Mouse (Mus musculus) lung, embryonic 14.5 days (tissue): ENCODE measurements around the gene Fam222a. TPM values are rescaled to one million over a fixed set of nuclear protein-coding genes. Genes with fewer than 3 reads are reported as not detected.

Experiments
- ATAC-seq: fragments of 200-750 bp; cut with Nextera tagmentation; 2 replicates; pipeline ENCODE4 v1.8.0; 2017; ENCODE audit warnings: mild to moderate bottlenecking, moderate TSS enrichment, moderate library complexity; ENCODE audit not compliant: insufficient read depth
- DNase-seq: peaks from one replicate; pipeline ENCODE4 v3.0.0-alpha.2; 2015
- H3K27ac ChIP-seq: fragments of 300-500 bp; sonication (generic); 2 replicates; pipeline ENCODE4 v1.5.1; 2014; ENCODE audit warnings: low read depth, mild to moderate bottlenecking, moderate library complexity
- H3K27me3 ChIP-seq: fragments of 300-500 bp; sonication (generic); 2 replicates; pipeline ENCODE4 v1.6.1; 2014; ENCODE audit warnings: low read length, control low read depth; ENCODE audit not compliant: insufficient read depth
- H3K36me3 ChIP-seq: fragments of 300-500 bp; sonication (generic); 2 replicates; pipeline ENCODE4 v1.6.1; 2014; ENCODE audit warnings: control low read depth; ENCODE audit not compliant: insufficient read depth
- H3K4me1 ChIP-seq: fragments of 300-500 bp; sonication (generic); 2 replicates; pipeline ENCODE4 v1.6.1; 2014; ENCODE audit warnings: antibody characterized with exemption, control low read depth; ENCODE audit not compliant: insufficient read depth
- H3K4me2 ChIP-seq: fragments of 300-500 bp; sonication (generic); 2 replicates; pipeline ENCODE4 v1.6.1; 2014; ENCODE audit warnings: mild to moderate bottlenecking
- H3K4me3 ChIP-seq: fragments of 300-500 bp; sonication (generic); 2 replicates; pipeline ENCODE4 v1.5.1; 2014; ENCODE audit warnings: low read depth, low read length
- H3K9ac ChIP-seq: fragments of 300-500 bp; sonication (generic); 2 replicates; pipeline ENCODE4 v1.6.1; 2014
- H3K9me3 ChIP-seq: fragments of 300-500 bp; sonication (generic); 2 replicates; pipeline ENCODE4 v1.6.1; 2016; ENCODE audit warnings: low read depth, low read length, control low read depth
- CTCF ChIP-seq: IDR thresholded peaks from 2 replicates; pipeline ENCODE4 v1.5.1; 2016; ENCODE audit warnings: antibody characterized with exemption, low read depth
- WGBS: fragments of 180-500 bp; shearing (Covaris S2); extraction: QIAGEN DNeasy Blood & Tissue Kit; methylation state at CpG from one replicate; pipeline ENCODE4 v1.1.7; 2014; 5-methylcytosine and 5-hydroxymethylcytosine counted together
- polyA plus RNA-seq: library from polyadenylated mRNA; unstranded; fragments of >200 nt; fragmentation: Nextera tagmentation; extraction: Ambion mirVana; gene quantifications from 2 replicates; pipeline ENCODE4 v1.2.1, GENCODE M21; 2014

The Fam222a gene
- polyA plus RNA-seq, 1 experiment from 2014 or later = 2.3 TPM

DNA sequence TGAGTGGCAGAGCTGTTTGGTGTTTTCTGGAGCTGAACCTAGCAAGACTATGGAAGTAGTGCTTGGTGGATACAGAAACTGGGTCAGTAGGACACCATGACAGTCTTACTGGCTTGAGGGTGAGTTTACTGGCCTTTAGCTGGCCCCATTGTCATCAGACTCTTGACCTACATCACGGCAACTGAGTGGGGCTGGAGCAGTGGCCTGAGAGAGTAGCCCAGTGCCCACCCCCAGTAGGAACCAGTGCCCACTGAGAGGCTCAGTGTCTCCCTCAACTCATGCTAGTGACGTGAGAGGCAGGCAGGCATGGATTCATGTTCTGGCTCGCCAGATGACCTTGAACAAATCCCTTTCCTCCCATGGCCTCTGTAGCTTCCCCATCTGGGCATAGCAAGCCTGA, 15.2 kb downstream of the Fam222a start:
- Histone ChIP-seq H3K4me2 (no peak overlapping the region), H3K4me1 (peaks cover 20% of the 10 kb centered on the region), H3K27me3 (no peaks in the 10 kb centered on the region), H3K4me3 (no peak overlapping the region), H3K36me3 (no peaks in the 10 kb centered on the region), H3K9ac (no peak overlapping the region), H3K27ac (no peak overlapping the region), H3K9me3 (no peaks in the 10 kb centered on the region)
- 70% methylated on average over 3 of the region's 3 CpGs for WGBS
- DNase-seq (no peak), ATAC-seq (no peak)
- no peak for TF ChIP-seq CTCF

DNA sequence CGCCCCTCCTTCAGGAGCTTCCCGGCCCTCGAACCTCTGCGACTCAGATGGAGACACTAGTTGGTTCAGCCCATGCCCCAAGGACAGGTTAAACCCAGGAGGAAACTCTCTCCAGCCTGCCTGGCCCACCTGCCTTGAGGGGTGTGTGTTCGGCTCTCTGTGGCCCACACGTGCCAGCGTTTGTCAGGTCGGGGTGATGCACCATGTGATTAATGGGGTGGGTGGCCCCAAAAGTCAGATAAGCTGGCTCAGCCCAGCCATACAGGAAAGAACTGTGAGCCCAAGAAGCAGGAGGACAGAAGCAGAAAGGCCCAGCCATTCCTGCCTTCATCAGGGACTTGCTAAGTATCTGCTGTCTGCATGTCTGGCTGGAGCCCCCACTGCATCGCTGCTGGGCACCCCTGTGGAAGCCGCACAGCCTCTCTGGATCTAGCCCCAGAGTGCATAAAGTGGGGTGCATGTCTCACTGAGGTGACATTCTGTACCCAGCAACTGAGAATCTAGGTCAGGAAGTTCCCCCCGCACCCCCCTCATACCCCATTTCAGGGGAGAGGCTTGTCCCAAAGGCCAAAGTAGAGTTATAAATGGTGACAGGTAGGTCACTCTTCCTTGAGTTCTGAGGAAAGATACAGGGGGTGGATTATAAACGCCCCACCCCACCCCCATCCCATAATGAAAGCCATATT, 15.8 kb downstream of the Fam222a start:
- ATAC-seq = no peak
- Histone ChIP-seq H3K27me3 (no peaks in the 10 kb centered on the region), H3K36me3 (no peaks in the 10 kb centered on the region), H3K4me2 (no peak overlapping the region), H3K9me3 (no peaks in the 10 kb centered on the region), H3K9ac (no peak overlapping the region), H3K27ac (no peak overlapping the region), H3K4me1 (peaks cover 22% of the 10 kb centered on the region), H3K4me3 (no peak overlapping the region)
- 62% methylated on average over 12 of the region's 12 CpGs for WGBS
- no peak for DNase-seq
- TF ChIP-seq CTCF = no peak

DNA sequence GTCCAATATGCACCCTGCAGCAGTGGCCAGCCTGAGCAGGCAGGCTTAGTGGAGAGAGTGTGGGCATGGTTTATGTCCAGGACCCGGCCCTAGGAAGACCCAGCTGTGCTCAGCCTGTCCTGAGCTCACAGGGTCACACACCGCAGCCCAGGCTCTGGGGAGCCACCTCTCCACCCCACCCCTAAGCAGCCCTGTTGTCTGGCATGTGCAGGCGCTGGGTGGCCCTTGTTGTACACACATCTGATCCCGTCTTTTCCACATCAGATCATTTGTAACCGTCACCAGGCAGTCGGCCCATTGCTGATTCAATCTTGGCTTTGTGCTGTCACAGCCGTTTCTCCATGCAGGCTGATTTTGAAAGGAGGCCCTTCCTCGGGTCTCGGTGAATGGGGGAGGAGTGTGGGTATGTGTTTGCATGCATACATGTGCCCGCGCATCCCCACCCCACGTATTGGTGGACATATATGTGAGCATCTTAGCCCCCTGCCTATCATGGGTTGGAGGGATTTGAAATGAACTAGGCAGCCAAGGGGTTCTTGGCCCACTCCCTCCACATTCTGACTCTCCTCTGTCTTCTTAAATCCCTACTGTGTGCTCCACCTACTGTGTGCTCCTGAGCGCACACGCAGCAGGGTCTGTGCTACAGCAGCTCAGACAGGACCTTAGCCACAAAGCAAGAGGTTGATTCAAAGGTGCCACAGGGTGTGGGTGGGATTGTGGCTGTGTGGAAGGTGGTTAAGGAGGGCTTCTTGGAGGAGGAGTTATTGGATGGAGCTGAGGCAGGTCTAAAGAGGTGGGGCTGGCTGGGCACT, 16.7 kb downstream of the Fam222a start:
- H3K9ac ChIP-seq = no peak overlapping the region
- peak; percentile 62 for DNase-seq

DNA sequence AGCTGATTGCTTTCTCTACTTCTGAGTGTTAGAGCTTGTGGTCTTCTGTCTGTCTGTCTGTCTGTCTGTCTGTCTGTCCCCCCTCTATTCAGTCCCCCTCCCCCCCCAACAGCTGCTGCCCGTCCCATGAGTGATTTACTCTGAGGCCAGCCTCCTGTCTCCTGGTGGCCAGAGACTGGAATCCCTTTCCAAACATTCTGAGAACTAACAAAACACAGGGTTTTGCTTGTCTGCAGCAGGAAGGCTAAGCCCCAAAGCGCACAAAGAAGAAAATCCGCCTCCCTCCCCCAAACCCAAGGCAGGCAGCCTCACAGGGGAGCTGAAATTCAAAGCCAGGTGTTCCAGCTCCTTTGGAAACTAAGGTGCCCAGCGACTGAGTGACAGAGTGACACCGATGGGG, 17.9 kb downstream of the Fam222a start:
- H3K9ac ChIP-seq = no peak overlapping the region
- H3K36me3 ChIP-seq = no peaks in the 10 kb centered on the region
- DNase-seq = no peak
- H3K4me2 ChIP-seq = 0 out of 2 replicates have a peak overlapping the region, but pooled peaks have one; percentile 18
- H3K27me3 ChIP-seq = no peaks in the 10 kb centered on the region
- no peak; the same call in 1 of the 2 replicates for TF ChIP-seq CTCF
- H3K27ac ChIP-seq = peak overlapping the region; percentile 72
- H3K4me1 ChIP-seq = peaks cover 40% of the 10 kb centered on the region
- no peaks in the 10 kb centered on the region for H3K9me3 ChIP-seq
- no peak for ATAC-seq
- 9% methylated on average over 5 of the region's 5 CpGs for WGBS
- H3K4me3 ChIP-seq = no peak overlapping the region

More for the DNA sequence above, 16.7 kb downstream of the Fam222a start:
- ATAC-seq = peak; percentile 66; the same call in 1 of the 2 replicates
- peaks cover 28% of the 10 kb centered on the region for H3K4me1 ChIP-seq
- TF ChIP-seq CTCF = no peak
- H3K36me3 ChIP-seq = no peaks in the 10 kb centered on the region
- H3K4me2 ChIP-seq = no peak overlapping the region
- no peaks in the 10 kb centered on the region for H3K9me3 ChIP-seq
- 39% methylated on average over 14 of the region's 14 CpGs for WGBS
- no peaks in the 10 kb centered on the region for H3K27me3 ChIP-seq
- no peak overlapping the region for H3K4me3 ChIP-seq
- no peak overlapping the region for H3K27ac ChIP-seq

DNA sequence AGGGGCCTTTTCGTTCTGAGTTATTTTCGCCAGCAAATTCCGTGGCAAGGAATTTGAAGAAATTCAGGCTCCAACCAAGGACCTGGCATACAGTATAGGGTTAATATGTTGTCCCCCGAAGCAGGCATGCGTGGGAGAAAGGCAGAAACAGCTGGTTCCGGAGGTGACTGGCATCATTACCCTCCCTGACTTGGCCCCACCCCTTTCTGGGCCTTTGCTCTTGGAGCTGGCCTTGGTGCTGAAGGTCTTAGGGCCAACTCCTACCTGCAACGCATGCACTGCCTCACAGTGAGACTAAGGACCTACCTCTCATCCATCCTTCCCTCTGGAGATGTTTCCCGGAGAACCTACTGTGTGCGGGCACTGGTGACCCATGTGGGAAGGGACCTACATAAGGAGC, 20.1 kb downstream of the Fam222a start:
- no peaks in the 10 kb centered on the region for H3K9me3 ChIP-seq
- H3K4me2 ChIP-seq = no peak overlapping the region
- H3K4me1 ChIP-seq = peaks cover 56% of the 10 kb centered on the region
- H3K36me3 ChIP-seq = no peaks in the 10 kb centered on the region
- no peak overlapping the region for H3K27ac ChIP-seq
- H3K27me3 ChIP-seq = no peaks in the 10 kb centered on the region
- 34% methylated on average over 9 of the region's 9 CpGs for WGBS
- ATAC-seq = no peak
- peak; percentile 86 for DNase-seq
- TF ChIP-seq CTCF = no peak
- H3K9ac ChIP-seq = no peak overlapping the region
- H3K4me3 ChIP-seq = no peak overlapping the region

DNA sequence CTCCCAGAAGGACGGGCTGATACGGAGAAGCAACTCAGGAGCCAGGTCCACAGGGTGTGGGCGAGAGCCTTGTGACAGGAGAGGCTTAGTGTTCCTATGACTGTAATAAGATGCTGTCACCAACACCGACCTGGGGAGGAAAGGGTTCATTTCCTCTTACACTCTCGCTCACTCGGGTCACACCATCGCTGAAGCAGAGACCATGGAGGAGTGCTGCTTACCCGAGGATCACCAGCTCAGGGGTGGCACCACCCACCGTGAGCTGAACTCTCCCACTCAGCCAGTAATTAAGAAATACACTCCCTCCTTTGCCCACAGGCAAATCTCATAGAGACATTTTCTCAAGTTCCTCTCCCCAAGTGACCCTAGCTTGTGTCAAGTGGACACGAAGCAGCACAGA, 20.6 kb downstream of the Fam222a start:
- no peak overlapping the region for H3K4me2 ChIP-seq
- 41% methylated on average over 10 of the region's 10 CpGs for WGBS
- no peak overlapping the region for H3K9ac ChIP-seq
- H3K27me3 ChIP-seq = no peaks in the 10 kb centered on the region
- H3K4me1 ChIP-seq = peaks cover 61% of the 10 kb centered on the region
- ATAC-seq (no peak), DNase-seq (no peak)
- no peaks in the 10 kb centered on the region for H3K9me3 ChIP-seq
- no peaks in the 10 kb centered on the region for H3K36me3 ChIP-seq
- no peak for TF ChIP-seq CTCF
- H3K27ac ChIP-seq = no peak overlapping the region
- no peak overlapping the region for H3K4me3 ChIP-seq

DNA sequence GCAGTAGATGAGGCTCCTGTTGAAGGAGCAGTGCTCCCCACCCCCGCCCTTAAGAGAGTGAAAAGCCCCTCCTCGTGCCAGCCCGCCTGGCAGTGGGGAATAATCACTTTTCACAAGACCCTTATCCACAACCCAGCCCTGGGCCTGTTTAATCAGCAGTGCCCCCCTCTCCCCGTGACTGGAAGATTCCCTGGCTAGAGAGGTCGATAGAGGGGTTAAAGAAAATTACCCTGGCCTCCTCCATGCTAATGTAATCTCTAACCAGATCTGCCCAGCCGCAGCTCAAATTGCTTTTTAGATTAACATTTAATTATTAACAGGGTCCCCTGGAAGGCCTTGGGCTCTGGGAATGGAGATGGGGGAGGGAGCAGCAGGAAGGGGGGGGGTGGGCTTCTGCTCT, 21.2 kb downstream of the Fam222a start:
- no peaks in the 10 kb centered on the region for H3K36me3 ChIP-seq
- no peak overlapping the region for H3K9ac ChIP-seq
- peaks cover 65% of the 10 kb centered on the region for H3K4me1 ChIP-seq
- WGBS = 41% methylated on average over 6 of the region's 6 CpGs
- ATAC-seq (no peak), DNase-seq (no peak)
- no peak for TF ChIP-seq CTCF
- no peaks in the 10 kb centered on the region for H3K27me3 ChIP-seq
- no peak overlapping the region for H3K4me2 ChIP-seq
- no peak overlapping the region for H3K4me3 ChIP-seq
- no peaks in the 10 kb centered on the region for H3K9me3 ChIP-seq
- H3K27ac ChIP-seq = no peak overlapping the region
